Mouse (Mus musculus): Measurements from ENCODE around the gene Mettl6.

Gene Mettl6

DNA sequence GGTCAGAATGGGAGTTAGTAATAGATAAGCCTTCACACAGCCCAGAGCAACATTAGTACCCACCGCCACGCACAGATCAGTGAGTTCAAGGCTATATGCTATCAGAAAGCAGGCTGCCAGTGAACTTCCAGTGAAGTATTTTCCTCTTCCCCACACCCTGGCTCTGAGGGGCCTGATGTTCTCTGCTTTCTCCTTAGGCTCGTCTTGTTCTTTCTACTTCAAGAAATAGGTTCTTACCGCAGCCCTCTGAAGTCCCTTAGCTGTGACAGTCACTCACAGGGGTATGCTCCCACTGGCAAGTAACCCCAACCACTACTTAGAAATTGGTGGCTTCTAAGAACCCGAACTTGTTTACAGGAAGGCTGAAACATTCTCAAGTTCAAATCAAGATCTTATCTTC lies 61.7 kb downstream of the Mettl6 start:
- no peak for DNase-seq (ENCODE audit: extremely low read depth, low read depth)

- DNase-seq (ENCODE audit: extremely low read depth, low read depth) = no peak
Observed at GRCm38 (mm10) chr14:31432424-31432823, 62.4 kb downstream of the Mettl6 start.

DNA sequence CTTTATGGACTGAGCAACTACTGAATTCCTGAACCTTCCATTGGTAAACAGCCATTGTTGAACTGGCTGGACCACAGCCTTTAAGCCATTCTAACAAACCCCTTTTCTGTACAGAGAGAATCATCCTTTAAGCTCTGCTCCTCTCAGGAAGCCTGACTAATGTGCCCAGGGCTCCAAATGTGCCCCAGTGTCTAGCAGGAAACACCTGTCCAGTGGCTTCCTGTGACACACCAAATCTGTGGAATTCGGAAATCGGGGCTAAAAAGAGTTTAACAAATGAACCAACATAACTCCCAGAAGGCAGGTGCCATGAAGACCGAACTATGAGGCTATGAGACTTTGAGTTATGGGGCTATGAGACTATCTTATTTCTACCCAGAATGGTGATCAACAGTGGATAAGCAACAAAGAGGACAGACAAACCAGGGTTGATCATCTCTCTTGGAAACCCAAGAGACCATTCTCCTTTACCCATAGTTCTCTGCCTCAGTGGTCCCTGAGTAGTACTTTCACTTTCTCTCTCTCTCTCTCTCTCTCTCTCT lies 63.0 kb downstream of the Mettl6 start:
- no peak for DNase-seq (ENCODE audit: extremely low read depth, low read depth)

GRCm38 (mm10) chr14:31429004-31429395 lies 65.8 kb downstream of the Mettl6 start:
- no peak for DNase-seq (ENCODE audit: extremely low read depth, low read depth)

DNA sequence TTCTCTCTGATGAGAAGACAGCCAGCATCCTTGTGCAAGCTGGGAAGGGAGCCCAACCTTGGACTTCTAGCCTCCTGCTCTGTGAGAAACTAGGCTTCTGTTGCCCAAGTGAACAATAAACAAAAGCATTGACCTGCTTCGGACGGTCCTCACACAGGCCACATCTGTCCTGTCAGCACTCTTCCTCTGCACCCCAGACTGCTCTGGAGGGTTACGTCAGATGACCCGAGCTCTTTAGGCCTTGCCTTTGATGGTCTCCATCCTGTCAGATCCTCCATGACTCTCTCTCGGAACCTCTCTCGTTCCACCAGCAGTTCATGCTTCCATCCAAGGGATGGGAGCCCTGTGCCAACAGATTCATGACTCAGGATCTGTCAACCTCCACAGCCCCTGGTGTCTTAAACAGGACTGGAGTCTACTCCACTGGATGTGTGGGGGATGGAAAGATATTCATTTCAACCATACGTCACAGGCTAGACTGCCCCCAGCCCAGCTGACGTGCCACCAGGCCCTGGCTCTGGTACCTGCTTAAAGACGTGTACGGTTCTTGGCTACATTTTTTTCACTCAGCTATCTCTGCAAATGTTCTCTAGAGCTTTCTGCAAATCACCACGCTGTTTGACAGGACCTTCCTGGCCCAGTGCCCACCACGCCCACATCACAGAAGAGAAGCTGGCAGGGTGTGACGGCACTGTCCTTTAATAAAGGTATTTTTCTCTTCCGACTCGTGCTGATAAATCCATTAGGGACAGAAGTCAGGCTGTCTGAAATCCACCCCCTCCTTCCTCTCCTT lies 66.4 kb downstream of the Mettl6 start:
- no peak for DNase-seq (ENCODE audit: extremely low read depth, low read depth)
